Mouse (Mus musculus): ENCODE data around the gene Ccdc153.

- TF ChIP-seq CTCF (IDR thresholded peaks at IDR 0.05; ENCODE audit: low read depth) (no peak), EP300 (IDR thresholded peaks at IDR 0.05; ENCODE audit: low read depth) (no peak)
Measured at GRCm38 (mm10) chr9:44238501-44239190, 1.8 kb upstream of the Ccdc153 start.
